9 mouse cellular contexts compared by ENCODE assay signal in the genomic region with DNA sequence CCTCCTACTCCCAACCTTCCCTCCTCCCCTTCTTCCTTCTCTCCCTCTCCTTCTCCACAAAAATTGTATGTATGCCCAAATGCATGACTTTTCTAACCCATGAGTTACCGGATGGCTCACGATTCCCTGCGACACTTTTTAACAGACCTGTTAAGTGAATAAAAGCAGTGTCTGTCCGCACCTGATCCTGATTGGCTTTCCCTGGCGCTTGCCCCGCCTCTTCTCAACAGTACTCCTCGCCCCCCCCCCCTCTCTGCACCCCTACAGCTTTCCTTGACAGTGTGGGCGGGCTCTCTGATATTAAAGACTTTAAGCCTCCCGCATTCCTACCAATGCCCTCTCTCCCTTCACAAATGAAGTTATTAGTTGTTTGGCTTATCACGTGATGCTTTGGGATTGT.
"Had no signal": no experiment of that assay in that cellular context is flagged by ENCODE, and none has a peak within 500 bp of the region (broad histone marks: within the 10 kb centered on the region; RNA-seq: fewer than 3 reads in every experiment).

No protein-coding gene starts in this region.

- DNase-seq: kidney, postnatal 25 days; right cerebral cortex, postnatal 14 days; thymus, postnatal 14 days had no signal

- H3K9me3 ChIP-seq: limb, embryonic 10.5 days; lung, embryonic 15.5 days; midbrain, embryonic 13.5 days; stomach, embryonic 15.5 days had no signal

- ATAC-seq: liver, embryonic 12.5 days; midbrain, embryonic 13.5 days had no signal

- H3K4me3 ChIP-seq: left cerebral cortex, adult 2 months; limb, embryonic 10.5 days; liver, embryonic 12.5 days; lung, embryonic 15.5 days; midbrain, embryonic 13.5 days; stomach, embryonic 15.5 days had no signal

- H3K36me3 ChIP-seq: limb, embryonic 10.5 days; liver, embryonic 12.5 days; lung, embryonic 15.5 days; midbrain, embryonic 13.5 days; stomach, embryonic 15.5 days had no signal

- H3K4me2 ChIP-seq: liver, embryonic 12.5 days; lung, embryonic 15.5 days; midbrain, embryonic 13.5 days; stomach, embryonic 15.5 days had no signal

- H3K9ac ChIP-seq: liver, embryonic 12.5 days; lung, embryonic 15.5 days; midbrain, embryonic 13.5 days; stomach, embryonic 15.5 days had no signal

- H3K27me3 ChIP-seq: liver, embryonic 12.5 days; lung, embryonic 15.5 days; midbrain, embryonic 13.5 days; stomach, embryonic 15.5 days had no signal

- H3K4me1 ChIP-seq: limb, embryonic 10.5 days; liver, embryonic 12.5 days; lung, embryonic 15.5 days; midbrain, embryonic 13.5 days; stomach, embryonic 15.5 days had no signal

- H3K27ac ChIP-seq: left cerebral cortex, adult 2 months; limb, embryonic 10.5 days; liver, embryonic 12.5 days; lung, embryonic 15.5 days; midbrain, embryonic 13.5 days; stomach, embryonic 15.5 days had no signal
